Mouse (Mus musculus) layer of hippocampus, adult 2 months (tissue): ENCODE data around the gene Cacna2d3. TPM values are rescaled to one million over a fixed set of nuclear protein-coding genes. Genes with fewer than 3 reads are reported as not detected.

Experiments
- DNase-seq, 2 experiments: peaks; one replicate each; pipeline ENCODE4 v3.0.0; 2022; ENCODE audit warnings: low spot score in 2 of 2
- H3K27ac ChIP-seq: fragments of 200-600 bp; 2 replicates; pipeline ENCODE4 v1.8.1; 2022
- H3K4me3 ChIP-seq: fragments of 200-600 bp; 2 replicates; pipeline ENCODE4 v1.8.1; 2022; ENCODE audit warnings: mild to moderate bottlenecking
- CTCF ChIP-seq: fragments of 200-600 bp; conservative IDR thresholded peaks from 2 replicates; pipeline ENCODE4 v1.8.1; 2022; ENCODE audit warnings: antibody characterized with exemption, mild to moderate bottlenecking, moderate library complexity
- total RNA-seq, 2 experiments: library from RNA; stranded (reverse); gene quantifications; 2 replicates each; pipeline ENCODE4 v1.2.3; 2021

Cacna2d3 gene
- total RNA-seq, 2 experiments from 2014 or later, result 98.7 to 101 TPM

- no peak for TF ChIP-seq CTCF
Observed at GRCm38 (mm10) chr14:28861142-28861541, 860.5 kb downstream of the Cacna2d3 start.

More at GRCm38 (mm10) chr14:28861142-28861541, 860.5 kb downstream of the Cacna2d3 start:
- DNase-seq, result peak in 1 of 2 experiments; percentile 7
- Histone ChIP-seq H3K4me3 (no peak overlapping the region), H3K27ac (no peak overlapping the region)

Other genes starting within 250 kb of the Cacna2d3 start
- gene Selenok, start 246.4 kb upstream of the Cacna2d3 start, total RNA-seq, result 100 to 1,000 TPM; 107 to 110 TPM